Mouse (Mus musculus) intestine, postnatal 0 days (tissue): Measurements from ENCODE around the gene F2r. TPM values are rescaled to one million over a fixed set of nuclear protein-coding genes. Genes with fewer than 3 reads are reported as not detected.

Experiments used
- ATAC-seq: fragments of 200-750 bp; cut with Nextera tagmentation; 2 replicates; pipeline ENCODE4 v1.8.0; 2017; ENCODE audit warnings: mild to moderate bottlenecking, moderate TSS enrichment, moderate library complexity
- H3K27ac ChIP-seq: fragments of 300-500 bp; sonication (generic); 2 replicates; pipeline ENCODE4 v1.5.1; 2014; ENCODE audit warnings: mild to moderate bottlenecking, low read depth, low read length, moderate library complexity
- H3K27me3 ChIP-seq: fragments of 300-500 bp; sonication (generic); replicated peaks from 2 replicates; pipeline ENCODE4 v1.6.1; 2014; ENCODE audit warnings: low read length, mixed read lengths; ENCODE audit not compliant: control insufficient read depth, insufficient read depth
- H3K36me3 ChIP-seq: fragments of 300-500 bp; sonication (generic); 2 replicates; pipeline ENCODE4 v1.6.1; 2014; ENCODE audit warnings: mild to moderate bottlenecking, moderate library complexity; ENCODE audit not compliant: control insufficient read depth, insufficient read depth
- H3K4me1 ChIP-seq: fragments of 300-500 bp; sonication (generic); replicated peaks from 2 replicates; pipeline ENCODE4 v1.6.1; 2014; ENCODE audit warnings: antibody characterized with exemption, low read length, mixed read lengths; ENCODE audit not compliant: control insufficient read depth, insufficient read depth
- H3K4me2 ChIP-seq: fragments of 300-500 bp; sonication (generic); replicated peaks from 2 replicates; pipeline ENCODE4 v1.6.1; 2014; ENCODE audit warnings: low read depth, mild to moderate bottlenecking, moderate library complexity
- H3K4me3 ChIP-seq: fragments of 300-500 bp; sonication (generic); 2 replicates; pipeline ENCODE4 v1.5.1; 2014; ENCODE audit warnings: low read depth, low read length
- H3K9ac ChIP-seq: fragments of 300-500 bp; sonication (generic); 2 replicates; pipeline ENCODE4 v1.6.1; 2014; ENCODE audit warnings: mild to moderate bottlenecking, low read depth, low read length
- H3K9me3 ChIP-seq: fragments of 300-500 bp; sonication (generic); 2 replicates; pipeline ENCODE4 v1.6.1; 2016; ENCODE audit warnings: mixed run types; ENCODE audit not compliant: control insufficient read depth
- CTCF ChIP-seq: sonication (generic); IDR thresholded peaks from 2 replicates; pipeline ENCODE4 v1.5.1; 2016; ENCODE audit warnings: low read depth, mild to moderate bottlenecking, control low read depth, antibody characterized with exemption, moderate library complexity
- WGBS: fragments of 180-500 bp; shearing (Covaris S2); extraction: QIAGEN DNeasy Blood & Tissue Kit; methylation state at CpG from one replicate; pipeline ENCODE4 v1.1.7; 2014; 5-methylcytosine and 5-hydroxymethylcytosine counted together
- polyA plus RNA-seq: library from polyadenylated mRNA; unstranded; fragments of >200 nt; fragmentation: Nextera tagmentation; extraction: Ambion mirVana; gene quantifications from 2 replicates; pipeline ENCODE4 v1.2.1, GENCODE M21; 2015

The F2r gene
- polyA plus RNA-seq, 1 experiment from 2014 or later = 19.4 TPM

GRCm38 (mm10) chr13:95635301-95635700 is 17.0 kb upstream of the F2r start:
- ATAC-seq = no peak
- no peak for TF ChIP-seq CTCF
- no peak overlapping the region for H3K4me3 ChIP-seq
- no peaks in the 10 kb centered on the region for H3K27me3 ChIP-seq
- no peak overlapping the region for H3K9ac ChIP-seq
- H3K4me1 ChIP-seq = no peaks in the 10 kb centered on the region
- peaks cover 24% of the 10 kb centered on the region for H3K36me3 ChIP-seq
- no peaks in the 10 kb centered on the region for H3K9me3 ChIP-seq
- WGBS = 95% methylated on average over 12 of the region's 12 CpGs
- H3K27ac ChIP-seq = no peak overlapping the region
- H3K4me2 ChIP-seq = no peak overlapping the region

- Histone ChIP-seq H3K9me3 (no peaks in the 10 kb centered on the region), H3K36me3 (peaks cover 27% of the 10 kb centered on the region), H3K9ac (no peak overlapping the region), H3K4me2 (no peak overlapping the region), H3K4me3 (no peak overlapping the region), H3K4me1 (no peaks in the 10 kb centered on the region), H3K27me3 (no peaks in the 10 kb centered on the region), H3K27ac (no peak overlapping the region)
- ATAC-seq = no peak
- WGBS = 8% methylated on average over 2 of the region's 2 CpGs
- no peak for TF ChIP-seq CTCF
Observed at GRCm38 (mm10) chr13:95634451-95634850, 16.2 kb upstream of the F2r start.

- Histone ChIP-seq H3K4me3 (no peak overlapping the region), H3K4me2 (no peak overlapping the region), H3K9ac (no peak overlapping the region), H3K4me1 (no peaks in the 10 kb centered on the region), H3K9me3 (no peaks in the 10 kb centered on the region), H3K36me3 (peaks cover 36% of the 10 kb centered on the region), H3K27ac (no peak overlapping the region), H3K27me3 (no peaks in the 10 kb centered on the region)
- no peak for ATAC-seq
- TF ChIP-seq CTCF = no peak
- WGBS = 53% methylated on average over 2 of the region's 2 CpGs
Observed at GRCm38 (mm10) chr13:95633384-95633783, 15.1 kb upstream of the F2r start.

- Histone ChIP-seq H3K9me3 (no peaks in the 10 kb centered on the region), H3K27me3 (no peaks in the 10 kb centered on the region), H3K4me1 (no peaks in the 10 kb centered on the region), H3K9ac (no peak overlapping the region), H3K36me3 (peaks cover 38% of the 10 kb centered on the region), H3K4me3 (no peak overlapping the region), H3K4me2 (no peak overlapping the region), H3K27ac (no peak overlapping the region)
- WGBS = 85% methylated on average over 6 of the region's 6 CpGs
- ATAC-seq = no peak
- no peak for TF ChIP-seq CTCF
Observed at GRCm38 (mm10) chr13:95632144-95632543, 13.9 kb upstream of the F2r start.

- 49% methylated on average over 2 of the region's 2 CpGs for WGBS
- Histone ChIP-seq H3K9ac (no peak overlapping the region), H3K9me3 (no peaks in the 10 kb centered on the region), H3K4me1 (no peaks in the 10 kb centered on the region), H3K27ac (no peak overlapping the region), H3K27me3 (no peaks in the 10 kb centered on the region), H3K36me3 (peaks cover 38% of the 10 kb centered on the region), H3K4me3 (no peak overlapping the region), H3K4me2 (no peak overlapping the region)
- no peak for ATAC-seq
- no peak for TF ChIP-seq CTCF
Observed at GRCm38 (mm10) chr13:95630747-95631146, 12.5 kb upstream of the F2r start.

GRCm38 (mm10) chr13:95629751-95630150 is 11.5 kb upstream of the F2r start:
- TF ChIP-seq CTCF = no peak
- peaks cover 34% of the 10 kb centered on the region for H3K36me3 ChIP-seq
- H3K4me1 ChIP-seq = no peaks in the 10 kb centered on the region
- H3K27ac ChIP-seq = no peak overlapping the region
- H3K4me2 ChIP-seq = no peak overlapping the region
- H3K27me3 ChIP-seq = no peaks in the 10 kb centered on the region
- no peak overlapping the region for H3K4me3 ChIP-seq
- ATAC-seq = no peak
- H3K9ac ChIP-seq = no peak overlapping the region
- 84% methylated on average over 10 of the region's 10 CpGs for WGBS
- H3K9me3 ChIP-seq = no peaks in the 10 kb centered on the region

- H3K9me3 ChIP-seq = no peaks in the 10 kb centered on the region
- peaks cover 23% of the 10 kb centered on the region for H3K36me3 ChIP-seq
- H3K4me2 ChIP-seq = no peak overlapping the region
- no peak overlapping the region for H3K4me3 ChIP-seq
- H3K9ac ChIP-seq = no peak overlapping the region
- no peak for ATAC-seq
- WGBS = 48% methylated on average over 7 of the region's 7 CpGs
- no peak overlapping the region for H3K27ac ChIP-seq
- no peak for TF ChIP-seq CTCF
- H3K27me3 ChIP-seq = no peaks in the 10 kb centered on the region
- no peaks in the 10 kb centered on the region for H3K4me1 ChIP-seq
Observed at GRCm38 (mm10) chr13:95626696-95627095, 8.4 kb upstream of the F2r start.
